Mouse (Mus musculus) liver, adult (tissue): Measurements from ENCODE around the gene Tceal5.

Experiments
- GATA4 ChIP-seq: IDR thresholded peaks from 2 replicates; pipeline ENCODE4 v1.6.1; 2014; ENCODE audit warnings: mild to moderate bottlenecking, low read length; ENCODE audit not compliant: insufficient replicate concordance

The Tceal5 gene

DNA sequence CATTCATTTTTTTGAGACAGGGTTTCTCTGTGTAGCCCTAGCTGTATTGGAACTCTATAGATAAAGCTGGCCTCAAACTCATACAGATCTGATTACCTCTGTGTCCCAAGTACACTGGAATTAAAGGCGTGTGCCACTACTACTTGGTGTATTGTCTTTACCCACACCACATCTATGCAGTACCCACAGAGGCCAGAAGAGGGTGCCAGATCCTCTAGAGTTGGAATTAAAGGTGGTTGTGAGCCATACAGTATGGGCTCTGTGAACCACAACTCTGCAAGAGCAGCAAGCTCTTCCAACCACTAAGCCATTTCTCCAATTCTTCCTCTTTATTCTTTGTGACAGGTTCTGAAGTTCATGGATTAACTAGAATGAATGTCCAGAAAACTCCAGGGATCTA, 6.8 kb downstream of the Tceal5 start:
- no peak for TF ChIP-seq GATA4

DNA sequence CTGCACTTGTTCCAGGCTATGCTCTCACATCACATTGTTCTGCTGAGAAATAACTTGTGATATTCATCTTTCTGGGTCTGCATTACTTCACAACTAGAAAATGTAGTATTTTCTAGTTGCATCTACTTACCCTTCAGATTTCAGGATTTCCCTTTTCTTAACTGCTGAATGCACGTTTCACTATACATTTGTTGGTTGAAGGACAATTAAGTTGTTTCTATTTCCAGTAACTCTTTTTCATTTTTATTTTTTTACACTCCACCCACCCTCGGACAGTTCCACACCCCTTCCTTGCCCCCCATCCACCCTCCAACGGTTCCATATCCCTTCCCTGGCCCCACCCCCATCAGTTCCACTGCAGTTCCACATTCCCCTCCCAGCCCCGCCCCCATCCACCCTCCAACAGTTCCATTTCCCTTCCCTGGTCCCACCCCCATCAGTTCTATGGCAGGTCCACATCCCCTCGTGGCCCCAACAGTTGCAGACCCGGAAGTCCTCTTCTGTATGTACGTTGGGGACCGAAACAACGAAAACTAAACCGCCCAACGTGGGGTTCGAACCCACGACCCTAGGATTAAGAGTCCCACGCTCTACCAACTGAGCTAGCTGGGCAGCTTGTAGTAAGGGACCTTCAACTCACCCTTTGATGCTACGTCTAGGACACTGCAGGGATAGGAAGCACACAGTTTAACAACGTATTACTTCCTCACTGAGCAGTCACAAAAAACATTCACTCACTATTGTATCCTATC, 8.3 kb downstream of the Tceal5 start:
- no peak for TF ChIP-seq GATA4

GRCm38 (mm10) chrX:136183107-136183506, 20.6 kb downstream of the Tceal5 start:
- no peak for TF ChIP-seq GATA4

GRCm38 (mm10) chrX:136180897-136181553, 22.7 kb downstream of the Tceal5 start:
- no peak for TF ChIP-seq GATA4

DNA sequence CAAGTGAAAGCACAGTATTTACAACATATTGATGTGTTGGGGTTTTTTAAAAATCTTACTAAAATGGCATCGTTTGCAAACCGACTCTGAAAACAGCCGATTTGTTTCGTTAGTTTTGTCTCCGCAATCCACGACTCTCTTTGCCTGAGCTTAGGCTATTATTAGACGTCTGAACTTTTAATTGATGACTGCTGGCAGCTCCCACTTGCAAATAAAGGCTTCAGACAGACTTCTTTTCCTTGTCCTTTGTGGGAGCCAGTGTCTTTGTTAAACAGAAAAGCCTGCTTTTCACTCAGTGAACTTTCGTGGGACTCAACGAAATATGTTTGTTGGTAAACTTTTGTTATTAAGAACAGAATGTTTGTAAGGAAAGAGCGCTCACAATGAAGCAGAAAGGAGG, 30.9 kb downstream of the Tceal5 start:
- TF ChIP-seq GATA4 = no peak

- no peak for TF ChIP-seq GATA4
Observed at GRCm38 (mm10) chrX:136172118-136172551, 31.5 kb downstream of the Tceal5 start, which contains the start of gene Tceal8. Gene Tceal8 (minus strand): TSS chrX:136172342.

- no peak for TF ChIP-seq GATA4
Observed at GRCm38 (mm10) chrX:136171189-136172117, 32.2 kb downstream of the Tceal5 start.

DNA sequence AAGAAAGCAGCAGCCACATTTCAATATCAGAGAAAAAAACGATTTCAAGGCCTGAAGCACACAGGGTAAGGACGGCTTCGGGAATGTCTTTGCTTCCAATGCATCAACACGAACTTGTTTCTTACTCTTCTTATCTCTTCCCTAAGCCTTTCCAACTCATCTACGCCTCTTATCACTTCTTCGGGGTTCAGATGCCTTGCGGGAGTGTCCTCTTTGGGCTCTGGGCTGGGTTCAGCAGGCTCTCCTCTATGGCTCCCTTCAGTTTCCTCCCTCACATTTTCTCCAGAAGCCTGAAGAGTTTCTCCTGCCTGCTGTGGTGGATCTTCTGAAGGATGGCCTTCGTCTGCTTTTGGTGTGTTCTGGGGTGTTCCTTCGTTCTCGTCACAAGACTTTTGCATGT, 33.1 kb downstream of the Tceal5 start:
- TF ChIP-seq GATA4 = no peak
